Mouse (Mus musculus) adrenal gland, adult 8-10 months (tissue): Measurements from ENCODE around the gene Rif1. TPM values are rescaled to one million over a fixed set of nuclear protein-coding genes. Genes with fewer than 3 reads are reported as not detected.
A peak's percentile ranks its signal among the peaks of the same experiment; 100 is the strongest.

ENCODE experiments used
- DNase-seq: peaks from one replicate; pipeline ENCODE4 v3.0.0; 2022
- total RNA-seq, 4 experiments: library from RNA; stranded (reverse); gene quantifications; 2 replicates each; pipeline ENCODE4 v1.2.4; 2022

Rif1 gene
- total RNA-seq: 10 to 100 TPM; 30.9 to 46.0 (median 36.6) TPM

DNA sequence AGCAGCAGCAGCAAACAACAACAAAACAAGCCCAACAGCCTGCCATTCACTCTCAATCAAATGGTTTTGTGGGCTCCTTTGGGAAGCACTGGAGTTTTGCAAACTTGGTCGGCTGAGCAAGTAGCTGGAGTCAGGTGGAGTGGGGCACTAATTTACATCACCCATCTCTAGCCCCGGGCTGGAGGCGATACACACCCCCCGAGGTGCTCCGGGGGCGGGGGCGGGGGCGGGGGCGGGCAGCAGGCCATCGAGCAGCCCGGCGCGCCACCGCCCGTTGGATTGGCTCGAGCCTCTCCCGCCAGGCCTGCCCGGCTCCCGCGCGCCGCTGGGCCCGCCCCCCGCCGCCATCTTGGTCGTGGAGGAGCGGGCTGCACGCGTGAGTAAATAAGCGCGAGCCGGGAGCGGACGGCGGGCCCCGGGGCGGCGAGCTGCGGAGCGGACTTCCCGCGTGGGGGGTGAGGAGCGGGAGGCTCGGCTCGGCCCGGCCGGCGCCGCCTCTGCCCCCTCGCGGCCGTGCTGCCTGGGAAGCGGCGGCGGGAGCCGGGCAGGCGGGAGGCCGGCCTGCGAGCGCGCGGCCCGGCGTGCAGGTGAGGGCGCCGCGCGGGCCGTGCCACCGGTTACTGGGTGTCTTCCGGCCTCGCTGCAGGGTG lies at the start of gene Rif1:
Gene Rif1, plus strand, starts transcription at position 342 of the 650 bp plus-strand sequence.
- DNase-seq: peak; percentile 76

DNA sequence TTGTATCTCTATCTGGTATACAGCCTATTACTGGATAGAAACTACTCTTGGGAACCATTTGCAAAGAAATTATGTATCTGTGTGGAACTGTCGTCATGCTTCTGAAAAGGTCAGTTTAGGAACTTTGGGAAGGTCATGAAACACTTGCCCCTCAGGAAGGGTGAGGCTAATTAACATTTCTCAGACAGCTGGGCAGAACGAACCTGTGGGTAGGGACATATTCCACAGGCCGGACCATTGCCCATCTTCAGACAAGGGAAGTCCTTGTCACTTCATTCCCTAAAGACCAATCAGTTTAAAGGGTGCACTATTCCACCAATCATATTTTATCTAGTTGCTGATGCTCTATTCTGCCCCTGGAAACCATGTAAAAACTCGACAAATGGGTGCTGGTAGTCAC lies 45.6 kb upstream of the Rif1 start:
- DNase-seq: no peak

DNA sequence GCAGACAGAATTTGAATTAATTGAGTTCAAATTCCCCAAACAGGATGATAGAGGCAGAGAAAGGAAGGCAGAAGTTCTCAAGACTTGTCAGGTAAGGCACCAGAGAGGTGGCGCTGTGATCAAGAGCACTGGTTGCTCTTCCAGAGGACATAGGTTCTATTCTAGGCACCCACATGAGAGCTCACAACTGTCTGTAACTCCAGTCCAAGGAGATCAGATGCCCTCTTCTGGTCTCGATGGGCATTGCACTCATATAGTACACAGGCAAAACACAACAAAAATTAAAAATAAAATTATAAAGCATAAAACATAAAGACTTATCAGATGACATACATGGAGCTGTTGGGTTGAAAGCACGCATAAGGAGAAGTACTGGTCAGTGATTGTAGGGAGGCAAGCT lies 43.2 kb upstream of the Rif1 start:
- no peak for DNase-seq

DNA sequence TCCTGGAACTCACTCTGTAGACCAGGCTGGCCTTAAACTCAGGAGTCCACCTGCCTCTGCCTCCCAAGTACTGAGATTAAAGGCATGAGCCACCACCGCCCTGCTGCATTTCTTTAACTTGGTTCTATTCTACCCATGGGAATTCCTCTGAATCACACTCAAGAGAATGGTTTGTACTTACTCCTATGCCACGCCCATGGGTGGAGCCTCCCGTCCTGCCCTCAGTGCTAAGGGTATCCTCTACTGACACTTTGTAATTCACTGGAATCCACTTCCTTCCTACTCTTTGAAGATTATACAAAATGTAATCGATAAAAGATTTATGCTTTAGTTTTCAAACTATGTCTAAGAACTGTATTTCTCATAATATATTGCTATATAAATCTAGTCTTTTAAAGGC lies 41.1 kb upstream of the Rif1 start:
- DNase-seq: no peak

DNA sequence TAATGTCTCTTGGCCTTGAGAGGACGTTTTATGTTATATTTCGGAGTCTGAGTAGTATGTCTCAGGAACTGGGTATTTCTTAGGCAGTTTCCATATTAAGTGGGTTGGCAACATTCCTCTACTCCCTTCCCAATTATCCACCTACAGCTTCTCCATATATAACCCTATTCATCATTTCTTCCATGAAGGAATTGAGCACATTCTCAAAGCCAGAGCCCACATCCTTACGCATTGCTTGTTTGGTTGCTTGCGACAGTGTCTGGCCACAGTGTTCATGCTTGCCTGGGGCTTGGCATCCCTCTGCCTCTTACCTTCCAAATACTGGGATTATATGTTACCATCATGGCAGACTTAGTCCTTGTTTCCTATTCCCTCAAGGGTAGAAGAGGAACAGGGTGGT lies 38.0 kb upstream of the Rif1 start:
- no peak for DNase-seq

DNA sequence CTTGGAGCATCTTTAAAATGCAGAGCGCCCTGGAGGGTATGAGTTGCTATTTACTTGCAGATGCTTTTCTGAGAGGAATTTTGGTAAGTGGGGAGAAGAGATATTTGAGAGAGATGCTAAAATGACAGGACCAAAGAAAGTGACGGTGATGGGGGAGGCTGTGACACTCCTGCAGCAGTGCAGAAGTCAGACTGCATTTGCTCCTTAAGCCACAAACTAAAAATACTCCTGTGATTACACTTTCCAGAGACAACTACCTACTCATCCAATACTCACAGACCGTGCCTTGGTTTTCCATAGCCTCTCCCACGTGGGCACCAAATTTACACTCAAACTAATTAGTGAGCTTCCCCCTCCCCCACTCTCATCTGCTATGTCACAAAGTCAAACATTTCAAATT lies 37.5 kb upstream of the Rif1 start:
- DNase-seq: no peak

DNA sequence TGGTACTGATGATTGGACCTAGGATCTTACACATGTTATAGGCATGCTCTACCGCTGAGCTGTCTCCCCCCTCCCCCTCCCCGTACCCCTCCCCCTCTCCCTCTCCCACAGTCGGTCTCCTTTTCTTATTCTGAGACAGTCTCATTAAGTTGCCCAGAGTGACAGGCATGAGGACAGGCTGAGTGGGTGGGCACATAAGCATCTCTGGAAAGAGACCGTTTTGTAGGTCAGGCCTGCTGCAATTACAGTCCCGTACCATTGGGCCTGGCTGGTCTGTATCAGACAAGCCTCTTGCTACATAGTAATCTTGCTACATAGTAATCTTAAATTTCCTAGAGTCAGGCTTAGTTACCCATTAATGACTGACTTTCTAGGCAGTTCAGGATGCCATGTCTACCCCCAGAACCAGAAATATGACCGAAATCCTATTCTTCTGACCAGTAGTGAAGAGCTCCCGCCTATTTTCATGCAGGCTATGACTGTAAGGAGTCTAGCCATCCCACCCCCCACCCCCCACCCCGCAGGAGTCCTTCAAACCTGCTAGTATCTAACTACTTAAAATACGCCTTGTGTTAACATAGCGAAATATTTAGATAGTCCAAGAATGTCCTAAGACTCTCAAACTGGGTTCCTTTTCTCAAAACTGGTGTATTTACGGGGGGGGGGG lies 35.6 kb upstream of the Rif1 start:
- DNase-seq: no peak

DNA sequence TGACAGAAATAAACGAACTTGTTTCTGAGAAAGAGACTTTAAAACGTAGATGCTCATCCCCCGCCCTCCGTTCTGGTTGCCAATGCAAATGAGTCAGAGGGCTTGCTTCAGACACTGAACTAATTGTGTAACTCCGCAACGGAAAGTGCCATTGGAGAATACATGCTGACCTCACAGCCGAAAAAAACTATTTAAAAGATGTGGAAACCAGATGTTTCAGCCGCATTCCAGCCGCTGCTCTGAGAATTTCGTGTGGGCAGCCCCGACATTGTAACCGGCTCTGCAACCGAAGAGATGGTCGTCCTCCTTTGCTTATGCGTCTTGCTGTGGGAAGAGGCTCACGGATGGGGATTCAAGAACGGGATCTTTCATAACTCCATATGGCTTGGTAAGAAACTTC lies 34.8 kb upstream of the Rif1 start, which contains the start of gene Tnfaip6:
Gene Tnfaip6, plus strand, starts transcription at position 128 of the 400 bp plus-strand sequence.
- peak; percentile 72 for DNase-seq

DNA sequence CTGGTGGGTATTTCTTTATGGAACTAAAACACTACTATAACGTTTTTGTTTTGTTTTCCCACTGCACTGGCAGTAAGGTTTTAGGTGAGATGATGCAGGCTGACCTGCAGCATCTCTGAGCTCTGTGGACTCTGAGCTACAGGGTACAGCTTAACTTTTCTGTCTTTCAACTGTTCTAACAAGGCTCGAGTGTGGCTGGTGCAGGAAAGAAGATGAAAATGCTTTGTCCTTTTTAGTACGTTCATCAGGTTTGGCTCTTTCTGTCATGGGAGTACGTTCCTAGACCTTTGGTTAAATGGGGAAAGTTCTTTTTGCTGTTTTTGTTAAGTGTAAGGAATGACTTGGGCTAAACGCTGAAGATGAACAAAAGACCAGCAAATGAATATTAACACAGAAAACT lies 34.1 kb upstream of the Rif1 start:
- DNase-seq: no peak

DNA sequence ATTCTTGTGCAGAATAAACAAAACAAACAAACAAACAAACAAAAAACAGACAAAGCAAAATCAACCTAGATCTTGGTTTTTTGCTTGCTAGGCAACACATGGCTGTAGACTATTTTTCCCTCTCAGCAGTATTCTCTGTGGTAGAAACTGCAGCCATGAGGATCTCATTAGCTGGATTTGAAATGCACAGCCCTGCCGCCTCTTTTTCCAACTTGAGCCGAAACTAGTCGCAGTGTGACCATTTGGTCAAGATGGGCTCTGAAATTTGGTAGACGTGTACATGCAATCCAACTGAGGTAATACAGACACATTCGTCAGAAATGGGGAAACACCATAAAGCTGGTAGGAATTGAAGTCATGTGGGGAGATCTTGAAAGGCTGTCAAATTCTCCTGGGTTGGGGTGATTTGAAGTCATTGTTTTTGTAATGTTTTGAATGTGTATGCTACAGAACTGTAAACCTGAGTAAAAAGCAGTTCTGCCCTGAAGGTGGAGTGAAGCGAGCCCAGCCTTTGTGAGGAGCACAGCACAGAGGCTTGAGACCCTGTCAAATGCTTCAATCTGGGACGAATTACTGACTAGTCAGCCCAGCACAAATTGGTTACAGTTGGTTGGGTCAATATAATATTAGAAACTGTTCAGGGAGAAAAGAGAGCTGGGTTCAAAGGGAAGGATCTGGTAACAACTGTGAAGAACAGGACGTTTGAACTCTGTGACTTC lies 33.4 kb upstream of the Rif1 start:
- no peak for DNase-seq

DNA sequence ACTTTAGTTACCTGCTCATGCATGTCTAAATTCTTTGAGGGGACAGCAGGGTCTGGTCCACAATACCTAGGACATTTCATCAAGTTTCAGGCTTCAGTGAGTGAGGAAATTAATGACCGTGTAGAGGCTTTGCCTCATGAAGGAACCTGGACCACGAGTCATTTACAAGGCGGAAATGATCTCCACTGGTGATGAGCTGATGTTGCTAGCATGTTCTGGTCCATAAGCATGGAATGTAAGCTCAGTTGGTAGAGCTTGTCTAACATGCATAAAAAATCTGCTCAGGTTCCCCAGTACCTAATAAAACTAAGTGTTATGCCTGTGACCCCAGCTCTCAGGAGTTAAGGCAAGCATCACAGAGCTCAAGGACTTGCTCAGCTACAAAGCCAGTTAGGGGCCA lies 30.5 kb upstream of the Rif1 start:
- DNase-seq: no peak

DNA sequence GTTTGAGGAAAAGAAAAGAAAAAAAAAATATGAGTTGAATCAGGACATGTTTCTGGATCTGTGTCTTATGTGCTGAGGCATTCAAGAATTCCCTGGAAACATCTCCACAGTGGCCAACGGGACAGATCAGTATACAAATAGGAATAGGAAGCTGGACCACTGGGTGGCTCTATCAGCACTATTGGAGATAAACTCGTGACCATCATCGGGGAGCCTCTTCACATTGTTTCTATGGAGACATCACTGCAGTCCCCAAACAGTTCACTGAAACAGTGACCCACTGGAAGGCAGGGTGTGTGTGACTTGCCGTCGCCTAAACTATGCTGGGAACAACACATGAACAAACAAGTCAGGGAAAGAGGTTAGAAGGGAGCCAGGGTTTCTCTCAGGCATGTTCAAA lies 29.9 kb upstream of the Rif1 start:
- DNase-seq: no peak

DNA sequence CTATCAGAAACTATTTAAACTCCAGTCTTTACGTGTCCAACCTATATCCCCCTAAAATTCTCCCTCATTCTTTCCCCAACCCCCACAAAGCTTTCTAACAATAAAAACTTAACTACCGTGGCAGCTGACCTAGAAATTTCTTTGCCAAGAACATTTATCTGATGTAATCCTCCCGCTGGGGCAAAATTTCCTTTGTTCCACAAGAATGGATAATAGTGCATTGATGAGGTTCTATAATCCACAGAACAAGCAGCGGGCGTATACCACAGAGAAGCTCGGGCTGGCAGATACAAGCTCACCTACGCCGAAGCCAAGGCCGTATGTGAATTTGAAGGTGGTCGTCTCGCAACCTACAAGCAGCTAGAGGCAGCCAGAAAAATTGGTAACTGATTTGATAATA lies 29.1 kb upstream of the Rif1 start:
- no peak for DNase-seq

DNA sequence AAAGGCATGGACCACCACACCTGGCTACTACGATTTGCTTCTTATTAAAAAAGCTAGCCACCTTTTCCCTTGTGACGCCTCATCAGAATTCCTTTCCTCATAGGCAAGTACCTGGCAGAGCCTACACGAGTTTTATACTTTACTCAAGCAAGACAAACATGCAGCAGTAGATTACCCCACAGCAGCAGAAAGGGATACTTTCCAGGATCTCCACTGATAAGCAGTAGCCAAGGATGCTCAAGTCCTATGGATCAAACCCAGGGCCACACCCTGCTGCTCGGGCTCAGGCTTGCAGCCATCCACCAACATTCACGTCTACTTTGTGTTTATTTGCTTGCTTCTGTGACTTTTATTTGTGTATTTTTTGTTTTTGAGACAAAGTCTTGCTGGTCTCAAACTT lies 26.6 kb upstream of the Rif1 start:
- no peak for DNase-seq

DNA sequence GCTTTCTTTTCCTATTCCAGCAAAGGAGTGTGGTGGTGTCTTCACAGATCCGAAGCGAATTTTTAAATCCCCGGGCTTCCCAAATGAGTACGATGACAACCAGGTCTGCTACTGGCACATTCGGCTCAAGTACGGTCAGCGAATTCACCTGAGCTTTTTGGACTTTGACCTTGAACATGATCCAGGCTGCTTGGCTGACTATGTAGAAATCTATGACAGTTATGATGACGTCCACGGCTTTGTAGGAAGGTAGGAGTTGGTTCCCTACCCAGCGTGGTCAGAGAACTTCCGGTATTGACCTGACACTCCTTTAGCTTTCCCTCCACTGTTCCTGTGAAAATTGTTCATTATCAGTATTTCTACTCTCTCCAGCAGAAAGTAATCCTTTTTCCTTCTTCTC lies 21.8 kb upstream of the Rif1 start:
- no peak for DNase-seq

DNA sequence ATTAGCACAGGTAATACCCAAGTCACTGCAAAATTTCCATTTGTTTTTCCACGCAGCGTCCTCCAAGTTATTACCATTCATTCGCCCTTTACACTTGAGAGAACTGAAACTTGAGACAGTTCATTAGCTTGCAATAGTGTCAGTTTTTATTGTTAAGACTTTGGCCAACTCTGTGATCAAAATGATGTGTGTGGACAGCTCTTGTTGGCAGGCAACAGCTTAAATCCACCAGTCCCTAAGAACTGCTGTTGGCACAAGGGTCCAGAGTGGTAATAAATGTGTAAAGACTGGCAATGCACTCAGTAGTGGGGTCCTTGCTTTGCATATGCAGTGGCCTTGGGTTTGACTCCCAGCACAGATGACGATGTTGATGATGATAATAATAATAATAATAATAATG lies 20.3 kb upstream of the Rif1 start:
- DNase-seq: no peak

DNA sequence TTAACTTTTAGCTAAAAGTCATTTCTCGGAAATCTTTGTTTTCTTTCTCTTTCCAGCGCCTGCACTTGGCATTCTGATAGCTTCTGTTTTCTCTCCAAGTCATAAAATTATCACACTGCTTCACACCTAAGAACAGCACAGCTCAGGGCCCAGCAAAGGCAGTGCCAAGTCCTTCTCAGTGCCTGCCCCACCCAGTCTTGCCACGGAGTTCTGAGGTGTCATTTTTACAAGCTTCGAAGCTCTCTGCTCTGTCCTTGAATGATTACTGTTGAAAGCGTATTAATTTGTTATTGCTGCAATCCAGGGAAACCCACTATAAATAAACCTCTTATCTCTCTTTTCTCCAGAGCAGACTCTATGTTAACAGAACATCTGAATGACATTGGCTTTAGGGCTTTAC lies 19.1 kb upstream of the Rif1 start:
- no peak for DNase-seq

DNA sequence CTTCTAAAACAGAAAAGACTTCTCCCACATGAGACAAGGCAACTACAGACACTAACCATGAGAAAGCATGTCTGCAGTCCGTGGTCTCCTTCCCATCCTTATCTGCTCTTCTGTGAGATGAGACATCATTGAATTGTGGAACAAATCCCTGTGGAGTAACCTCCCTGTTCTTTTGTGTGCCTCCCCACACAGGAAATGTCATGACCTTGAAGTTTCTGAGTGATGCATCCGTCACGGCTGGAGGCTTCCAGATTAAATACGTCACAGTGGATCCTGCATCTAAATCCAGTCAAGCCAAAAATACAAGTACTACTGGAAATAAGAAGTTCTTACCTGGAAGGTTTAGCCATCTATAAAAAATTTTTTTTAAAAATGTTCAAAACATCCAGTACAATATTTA lies 17.0 kb upstream of the Rif1 start:
- peak; percentile 41 for DNase-seq

DNA sequence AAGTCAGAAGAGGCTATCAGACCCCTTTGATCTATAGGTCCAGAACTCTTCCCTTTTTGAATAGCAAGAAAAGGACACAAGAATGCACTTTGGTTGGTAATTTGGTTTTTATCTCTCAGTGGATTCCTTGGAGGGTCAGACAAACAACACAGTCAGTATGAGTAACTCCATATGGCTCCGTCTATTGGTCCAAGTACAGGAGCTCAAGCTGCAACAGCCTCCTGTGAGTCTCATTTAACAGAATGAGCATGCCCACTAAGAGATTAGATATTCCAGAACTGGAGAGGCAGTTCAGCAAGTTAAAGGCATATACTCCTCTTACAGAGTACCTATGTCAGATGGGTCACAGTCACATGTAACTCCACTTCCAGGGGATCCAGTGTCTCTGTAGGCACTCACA lies 15.5 kb upstream of the Rif1 start:
- no peak for DNase-seq

DNA sequence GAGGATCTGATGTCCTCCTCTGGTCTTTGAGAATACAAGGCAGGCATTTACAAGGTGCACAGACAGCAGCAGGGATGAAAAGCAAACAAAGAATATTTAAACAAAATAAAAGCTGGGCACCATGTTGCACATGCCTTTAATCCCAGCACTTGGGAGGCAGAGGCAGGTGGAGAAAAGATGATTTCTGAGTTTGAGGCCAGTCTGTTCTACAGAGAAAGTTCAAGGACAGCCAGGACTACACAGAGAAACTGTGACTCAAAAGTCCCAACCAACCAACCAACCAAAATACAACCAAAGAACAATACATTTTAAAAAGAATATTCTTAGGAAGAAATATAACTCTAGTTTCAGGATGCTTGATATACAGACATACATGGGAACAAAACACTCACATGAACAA lies 15.0 kb upstream of the Rif1 start:
- DNase-seq: no peak

DNA sequence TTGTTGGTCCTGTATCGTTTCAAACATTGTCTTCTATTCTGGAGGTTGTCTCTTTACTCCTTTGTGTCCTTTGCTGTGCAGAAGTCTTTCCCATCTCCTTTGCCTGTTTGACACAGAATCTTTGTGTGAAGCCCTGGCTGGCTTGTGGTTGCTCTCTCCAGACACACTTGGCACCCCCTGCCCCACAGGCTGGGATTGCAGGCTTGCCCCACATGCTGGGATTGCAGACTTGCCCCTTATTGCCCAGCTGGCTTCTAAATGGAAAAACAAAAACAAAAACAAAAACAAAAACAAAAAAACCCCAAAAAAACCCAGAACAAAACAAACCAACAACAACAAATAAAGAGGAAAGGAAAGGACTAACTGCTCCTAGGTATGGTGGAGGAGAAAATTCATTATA lies 4.0 kb upstream of the Rif1 start:
- DNase-seq: no peak

DNA sequence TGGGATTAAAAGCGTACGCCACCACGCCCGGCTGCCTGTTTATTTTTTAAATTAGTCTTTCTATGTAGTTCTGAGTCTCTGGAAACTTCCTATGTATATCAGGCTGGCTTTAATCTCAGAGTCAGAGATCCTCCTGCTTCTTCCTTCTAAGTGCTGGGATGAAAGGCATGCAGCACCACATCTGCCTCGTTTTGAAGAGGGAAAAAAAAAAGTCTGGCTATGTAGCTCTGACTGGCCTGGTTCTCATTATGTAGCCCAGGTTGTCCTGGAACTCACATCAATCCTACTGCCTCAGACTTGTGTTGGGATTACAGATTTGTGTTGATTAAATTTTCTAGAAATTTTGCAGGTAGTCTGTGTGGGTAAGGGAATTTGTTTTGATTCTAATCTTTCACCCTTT lies 1.8 kb upstream of the Rif1 start:
- DNase-seq: no peak

DNA sequence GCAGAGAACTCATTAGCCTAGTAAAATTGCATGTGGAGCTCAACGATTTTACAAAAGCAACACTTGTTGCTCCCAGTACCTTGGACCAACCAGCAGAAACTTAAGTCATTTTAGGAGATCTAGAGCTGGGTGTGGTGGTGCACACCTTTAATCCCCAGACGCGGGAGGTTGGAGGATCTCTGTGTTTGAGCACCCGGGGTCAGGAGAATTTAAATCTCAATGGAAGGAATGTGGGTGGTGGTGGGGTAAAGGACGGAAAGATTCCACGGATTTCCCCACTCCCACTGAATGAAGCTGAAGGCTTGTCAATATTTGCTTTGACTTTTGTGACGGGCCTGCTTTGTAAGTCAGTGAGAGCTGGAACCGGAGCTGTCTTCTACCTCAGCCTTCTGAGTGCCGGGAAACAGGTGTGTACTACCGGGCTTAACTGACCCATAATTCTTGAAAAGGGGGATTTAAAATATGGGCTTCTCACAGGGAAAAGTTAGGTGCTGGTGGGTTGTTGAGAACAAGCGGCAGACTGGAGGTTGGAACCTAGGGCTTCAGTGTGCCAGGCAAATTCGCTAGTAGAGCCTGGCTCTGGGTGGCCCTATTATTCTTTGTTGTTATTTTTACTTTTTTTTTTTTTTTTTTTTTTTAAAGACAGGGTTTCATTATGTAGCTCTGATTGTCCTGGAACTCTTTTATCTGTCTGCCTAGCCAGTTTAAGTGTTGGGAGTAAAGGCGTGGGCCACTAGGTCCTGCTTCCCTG lies 1.2 kb upstream of the Rif1 start:
- no peak for DNase-seq
